Mouse (Mus musculus) midbrain, embryonic 13.5 days (tissue): ENCODE data around the gene Vmn1r2. TPM values are rescaled to one million over a fixed set of nuclear protein-coding genes. Genes with fewer than 3 reads are reported as not detected.

Experiments used
- polyA plus RNA-seq: library from polyadenylated mRNA; unstranded; fragments of >200 nt; fragmentation: Nextera tagmentation; extraction: Ambion mirVana; gene quantifications from 2 replicates; pipeline ENCODE4 v1.2.1, GENCODE M21; 2015

The Vmn1r2 gene
- polyA plus RNA-seq, 1 experiment from 2014 or later: not detected

Other genes starting within 250 kb of the Vmn1r2 start
- gene Vmn1r3, start 18.0 kb downstream of the Vmn1r2 start, polyA plus RNA-seq: not detected in 2 replicates